15 mouse cellular contexts compared by ENCODE assay signal in the genomic region with DNA sequence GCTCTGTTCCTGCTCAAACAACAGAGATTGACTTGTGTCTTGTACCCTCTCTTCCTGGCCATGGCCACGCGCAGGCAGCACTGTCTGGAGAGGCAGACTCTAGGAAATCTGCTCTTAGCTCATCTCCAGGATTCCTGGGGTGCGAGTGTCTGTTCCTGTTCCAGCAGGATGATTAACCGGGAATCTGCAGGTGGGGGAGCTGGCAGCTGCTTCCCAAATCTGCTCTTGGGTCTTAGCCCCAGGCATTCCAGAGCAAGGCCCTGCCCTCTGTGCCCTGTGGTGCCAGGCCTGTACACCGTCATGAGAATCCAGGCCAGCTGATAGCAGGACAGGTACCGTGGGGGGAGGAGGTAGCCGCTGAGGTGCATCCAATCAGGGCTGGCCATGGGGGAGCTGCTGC. TPM values are rescaled to one million over a fixed set of nuclear protein-coding genes. Genes with fewer than 3 reads are reported as not detected.
DNase-seq lines count a peak whose midpoint lies in the region; ATAC-seq and TF ChIP-seq lines count a peak whose summit lies in the region.
"Had no signal": no experiment of that assay in that cellular context is flagged by ENCODE, and none has a peak within 500 bp of the region (broad histone marks: within the 10 kb centered on the region; RNA-seq: fewer than 3 reads in every experiment).

No protein-coding gene starts in this region.

- DNase-seq in heart, adult 2 months, result no peak
- no peak for DNase-seq in heart, postnatal 10 days
- no peak for DNase-seq in kidney, postnatal 36 days
- peak; percentile 24 for DNase-seq in 3T3-L1 (ENCODE audit: low read depth, low spot score)
- peak; percentile 95 for DNase-seq in cerebellum, adult 9-11 months
- DNase-seq in embryo, embryonic 10 days (ENCODE audit: low spot score), result no peak
- no peak for DNase-seq in testis, postnatal 10 days (ENCODE audit: low spot score)
- DNase-seq: adrenal gland, postnatal 36 days; gastrocnemius, postnatal 14 days; kidney, postnatal 14 days; liver; right cerebral cortex, postnatal 4 days; thymus, postnatal 25 days had no signal

- no peak for ATAC-seq in kidney, embryonic 16.5 days (ENCODE audit: low FRiP score, low TSS enrichment)

- no peak for TF ChIP-seq POLR2A in heart, adult 2 months (IDR thresholded peaks at IDR 0.05; ENCODE audit: insufficient read depth, low read depth, low read length)

- no peak for TF ChIP-seq CTCF in heart, adult 2 months (IDR thresholded peaks at IDR 0.05)

- H3K4me3 ChIP-seq in heart, adult 2 months, result no peak overlapping the region
- no peak overlapping the region for H3K4me3 ChIP-seq in kidney, embryonic 16.5 days (ENCODE audit: low read length)

- H3K79me2 ChIP-seq in heart, adult 2 months (replicated peaks; ENCODE audit: control insufficient read depth, insufficient read depth, low read length), result no peaks in the 10 kb centered on the region

- WGBS in heart, adult 2 months, result 67% methylated on average over 7 of the region's 7 CpGs
- WGBS in kidney, embryonic 16.5 days, result 70% methylated on average over 7 of the region's 7 CpGs

- no peaks in the 10 kb centered on the region for H3K9me3 ChIP-seq in kidney, embryonic 16.5 days (ENCODE audit: low read length)

- no peaks in the 10 kb centered on the region for H3K27me3 ChIP-seq in heart, adult 2 months (ENCODE audit: control insufficient read depth, insufficient read depth, low read length)
- H3K27me3 ChIP-seq in kidney, embryonic 16.5 days (ENCODE audit: insufficient read depth, low read length), result no peaks in the 10 kb centered on the region

- no peak for TF ChIP-seq EP300 in heart, adult 2 months (IDR thresholded peaks at IDR 0.05; ENCODE audit: insufficient read depth, low read depth, low read length)

- H3K36me3 ChIP-seq in heart, adult 2 months (ENCODE audit: control insufficient read depth, insufficient read depth, low read length), result no peaks in the 10 kb centered on the region
- H3K36me3 ChIP-seq in kidney, embryonic 16.5 days (ENCODE audit: insufficient read depth, low read length), result no peaks in the 10 kb centered on the region

- peaks cover 11% of the 10 kb centered on the region for H3K4me1 ChIP-seq in heart, adult 2 months (ENCODE audit: control insufficient read depth, insufficient read depth, low read length)
- 0 out of 2 replicates have a peak, but pooled peaks cover 3% of the 10 kb centered on the region for H3K4me1 ChIP-seq in kidney, embryonic 16.5 days (ENCODE audit: insufficient read depth, low read length)

- H3K27ac ChIP-seq in heart, adult 2 months, result peak overlapping the region; percentile 40; the same call in 1 of the 2 replicates
- H3K27ac ChIP-seq in kidney, embryonic 16.5 days (ENCODE audit: low read length), result no peak overlapping the region

- intact Hi-C loops in heart, adult 2 months (cut with DNase I), result no loop called here
- intact Hi-C loops in heart, postnatal 10 days (cut with DNase I), result loop anchor here (2.0 kb wide), 1 partner anchor 16 kb away; no protein-coding TSS in a partner anchor

- H3K4me2 ChIP-seq in kidney, embryonic 16.5 days (replicated peaks; ENCODE audit: low read depth, low read length), result no peak overlapping the region

- 0 out of 2 replicates have a peak overlapping the region, but pooled peaks have one; percentile 23 for H3K9ac ChIP-seq in heart, adult 2 months (ENCODE audit: low read depth, low read length)
- H3K9ac ChIP-seq in kidney, embryonic 16.5 days (replicated peaks; ENCODE audit: low read length), result peak overlapping the region; percentile 15; the same call in 1 of the 2 replicates

RNA-seq across cellular contexts. Expression of a gene that starts 34.0 kb away (rescaled TPM):
- total RNA-seq in heart, adult 2 months (2021), result 1 to 10 TPM; 4.1 to 4.9 TPM
- polyA plus RNA-seq in heart, adult 2 months (2012; rRNA removed), result 4.3 and 4.5 TPM in 2 replicates
- 10 to 100 TPM; 33.8 to 41.5 TPM for total RNA-seq in heart, postnatal 10 days (2021)
- polyA plus RNA-seq in kidney, embryonic 16.5 days (2015; fragmentation: Nextera tagmentation; extraction: Ambion mirVana), result 12.3 and 15.7 TPM in 2 replicates
- total RNA-seq: common myeloid progenitor, adult 5-6 weeks had no signal

RNA-seq across cellular contexts. Expression of a gene that starts 44.1 kb away (rescaled TPM):
- total RNA-seq in heart, adult 2 months (2021), result 100 to 1,000 TPM; 121 to 130 TPM
- polyA plus RNA-seq in heart, adult 2 months (2012; rRNA removed), result 147 and 204 TPM in 2 replicates
- 100 to 1,000 TPM; 129 to 134 TPM for total RNA-seq in heart, postnatal 10 days (2021)
- polyA plus RNA-seq in kidney, embryonic 16.5 days (2015; fragmentation: Nextera tagmentation; extraction: Ambion mirVana), result 123 and 136 TPM in 2 replicates

Comparison
In these comparisons a context has a peak if more than half of its experiments do, and no peak if none do; other contexts are left out.
1. RNA of a gene that starts 34.0 kb away (total RNA-seq): 33.8 to 41.5 TPM in heart, postnatal 10 days; 4.1 to 4.9 TPM in heart, adult 2 months; every median in the first group is over 4 times any median in the second.
2. DNase-seq: peak in 3T3-L1 (single experiment) and cerebellum, adult 9-11 months (single experiment); none in heart, adult 2 months (0 of 2), heart, postnatal 10 days (0 of 2), kidney, postnatal 36 days (0 of 2), embryo, embryonic 10 days (single experiment) and testis, postnatal 10 days (single experiment).